Mouse (Mus musculus) layer of hippocampus, postnatal 14 days (tissue): ENCODE results near the gene Gm49320. TPM values are rescaled to one million over a fixed set of nuclear protein-coding genes. Genes with fewer than 3 reads are reported as not detected.
"Not testable (repeated sequence)": the region's sequence is repeated elsewhere in the genome, so short reads cannot be mapped to it uniquely, and the experiment has no call there.

Experiments
- DNase-seq, 2 experiments: peaks; one replicate each; pipeline ENCODE4 v3.0.0; 2021 to 2022; ENCODE audit warnings: low spot score in 2 of 2, mixed read lengths in 1 of 2
- total RNA-seq, 2 experiments: library from RNA; stranded (reverse); gene quantifications; 2 replicates each; pipeline ENCODE4 v1.2.3; 2021

Gm49320 gene
- total RNA-seq, 2 experiments from 2014 or later: 0.14 TPM; not detected in 1

GRCm38 (mm10) chr8:4226323-4226722 is 12.3 kb upstream of the Gm49320 start:
- no peak for DNase-seq

- no peak for DNase-seq
Measured at GRCm38 (mm10) chr8:4226739-4227347, 11.8 kb upstream of the Gm49320 start, which contains the start of gene Lrrc8e. Gene Lrrc8e (plus strand): TSS chr8:4226827.

GRCm38 (mm10) chr8:4227919-4228318 is 10.7 kb upstream of the Gm49320 start:
- DNase-seq: no peak

GRCm38 (mm10) chr8:4229784-4230183 is 8.9 kb upstream of the Gm49320 start:
- DNase-seq: no peak

- DNase-seq: no peak
Measured at GRCm38 (mm10) chr8:4230612-4231351, 7.9 kb upstream of the Gm49320 start.

- DNase-seq: peak in 1 of 2 experiments; percentile 47
Measured at GRCm38 (mm10) chr8:4237814-4238433, 741 bp upstream of the Gm49320 start.

GRCm38 (mm10) chr8:4239193-4239890 is 677 bp downstream of the Gm49320 start:
- DNase-seq: no peak

GRCm38 (mm10) chr8:4245061-4245460 is 6.4 kb downstream of the Gm49320 start:
- no peak for DNase-seq

GRCm38 (mm10) chr8:4245737-4246136 is 7.1 kb downstream of the Gm49320 start:
- DNase-seq: no peak

GRCm38 (mm10) chr8:4247241-4247640 is 8.6 kb downstream of the Gm49320 start:
- no peak for DNase-seq

- DNase-seq: no peak
Measured at GRCm38 (mm10) chr8:4247951-4248540, 9.4 kb downstream of the Gm49320 start, which contains the start of gene Tgfbr3l. Gene Tgfbr3l (plus strand): TSS chr8:4248214.

- DNase-seq: no peak
Measured at GRCm38 (mm10) chr8:4249213-4249612, 10.5 kb downstream of the Gm49320 start.

- DNase-seq: peak; percentile 82 to 89
Measured at GRCm38 (mm10) chr8:4250306-4250970, 11.8 kb downstream of the Gm49320 start.

- DNase-seq: no peak
Measured at GRCm38 (mm10) chr8:4252116-4252760, 13.6 kb downstream of the Gm49320 start.

- peak; percentile 93 to 95 for DNase-seq
Measured at GRCm38 (mm10) chr8:4252934-4253841, 14.5 kb downstream of the Gm49320 start, which contains the start of gene Snapc2. Gene Snapc2 (plus strand): TSS chr8:4253080.

GRCm38 (mm10) chr8:4254001-4254400 is 15.3 kb downstream of the Gm49320 start:
- DNase-seq: peak in 1 of 2 experiments; percentile 82

- not testable (repeated sequence) for DNase-seq
Measured at GRCm38 (mm10) chr8:4255471-4255870, 16.8 kb downstream of the Gm49320 start.

- DNase-seq: peak in 1 of 2 experiments; percentile 87
Measured at GRCm38 (mm10) chr8:4256911-4257310, 18.2 kb downstream of the Gm49320 start.

GRCm38 (mm10) chr8:4257350-4257749 is 18.7 kb downstream of the Gm49320 start:
- no peak for DNase-seq
